Mouse (Mus musculus) splenic B cell, adult 2 months (primary cell): ENCODE results near the gene Fam126b.
"Not testable (repeated sequence)": the region's sequence is repeated elsewhere in the genome, so short reads cannot be mapped to it uniquely, and the experiment has no call there.

ENCODE experiments used
- DNase-seq: peaks from one replicate; pipeline ENCODE4 v3.0.0-alpha.2; 2011; ENCODE audit warnings: low read depth, low spot score
- H3K27me3 ChIP-seq: 2 replicates; pipeline ENCODE4 v1.6.1; 2012; ENCODE audit warnings: mild to moderate bottlenecking, low read length, moderate library complexity, mixed read lengths; ENCODE audit not compliant: control insufficient read depth, poor library complexity, insufficient read depth, severe bottlenecking
- H3K36me3 ChIP-seq: 2 replicates; pipeline ENCODE4 v1.6.1; 2012; ENCODE audit warnings: mild to moderate bottlenecking, low read length, moderate library complexity, mixed read lengths; ENCODE audit not compliant: control insufficient read depth, poor library complexity, insufficient read depth, severe bottlenecking

The Fam126b gene

GRCm38 (mm10) chr1:58602681-58603080 lies 16.6 kb upstream of the Fam126b start:
- Histone ChIP-seq H3K27me3 (no peaks in the 10 kb centered on the region), H3K36me3 (no peaks in the 10 kb centered on the region)
- no peak for DNase-seq

- Histone ChIP-seq H3K27me3 (no peaks in the 10 kb centered on the region), H3K36me3 (no peaks in the 10 kb centered on the region)
- DNase-seq: no peak
Observed at GRCm38 (mm10) chr1:58587491-58587890, 1.4 kb upstream of the Fam126b start.

DNA sequence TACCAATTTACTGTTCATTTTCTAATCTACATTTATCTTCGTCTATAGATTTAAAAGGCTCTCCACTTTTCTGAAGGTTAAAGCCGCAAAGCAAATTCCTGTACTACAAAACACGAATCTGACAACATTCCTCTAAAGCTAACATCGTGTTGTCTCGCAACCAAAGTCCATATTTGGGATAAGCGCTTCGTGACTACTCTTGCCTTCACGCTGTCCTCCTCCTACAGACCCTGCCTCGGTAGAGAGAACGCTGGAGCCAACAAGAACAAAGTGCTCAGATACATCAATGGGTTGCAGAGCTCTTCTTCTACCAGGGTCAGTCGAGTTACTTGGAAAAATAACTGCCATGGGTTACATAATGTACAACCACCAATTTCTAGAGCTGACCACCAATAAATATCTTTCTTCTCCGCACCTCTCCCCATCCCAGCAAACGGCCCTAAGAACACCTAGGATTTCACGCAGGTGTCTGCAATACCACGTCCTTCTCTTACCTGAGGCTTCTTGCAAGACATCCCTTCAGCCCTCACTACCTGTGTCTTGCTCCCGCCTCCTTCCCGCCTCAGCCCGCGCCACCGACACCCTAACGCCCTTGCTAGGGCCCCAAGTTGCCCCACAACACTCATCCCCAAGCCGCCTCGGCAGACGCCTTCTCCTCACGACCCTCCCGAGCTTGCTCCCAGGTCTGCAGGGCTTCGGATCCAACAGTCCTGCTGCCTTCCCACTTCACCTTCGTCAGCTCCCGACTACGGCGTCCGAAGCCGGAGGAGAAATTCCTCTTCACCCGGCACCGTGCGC lies 551 bp downstream of the Fam126b start:
- Histone ChIP-seq H3K27me3 (no peaks in the 10 kb centered on the region), H3K36me3 (no peaks in the 10 kb centered on the region)
- DNase-seq: no peak

GRCm38 (mm10) chr1:58584271-58584670 lies 1.9 kb downstream of the Fam126b start:
- H3K27me3 ChIP-seq: no peaks in the 10 kb centered on the region
- no peaks in the 10 kb centered on the region for H3K36me3 ChIP-seq
- DNase-seq: peak; percentile 38

DNA sequence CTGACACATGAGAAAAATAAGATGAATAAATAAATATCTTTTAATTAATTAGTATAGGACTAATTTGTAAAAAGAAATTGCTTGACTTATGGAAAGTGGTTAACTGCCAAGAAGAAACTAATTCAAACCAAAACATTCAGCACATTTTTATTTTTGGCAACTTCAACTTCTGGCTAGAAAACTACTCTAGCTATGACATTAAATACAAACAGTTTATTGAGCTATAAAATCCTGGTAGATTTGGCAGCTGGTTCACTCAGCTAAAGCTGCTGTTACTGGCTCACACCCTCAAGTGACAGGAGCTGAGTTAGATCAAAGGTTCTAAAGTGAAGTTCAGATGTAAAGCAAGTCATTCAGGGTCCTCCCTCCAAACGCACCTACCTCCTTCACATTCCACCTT lies 3.5 kb downstream of the Fam126b start:
- H3K36me3 ChIP-seq: no peaks in the 10 kb centered on the region
- H3K27me3 ChIP-seq: no peaks in the 10 kb centered on the region
- DNase-seq: no peak

- no peaks in the 10 kb centered on the region for H3K27me3 ChIP-seq
- peak; percentile 57 for DNase-seq
- H3K36me3 ChIP-seq: no peaks in the 10 kb centered on the region
Observed at GRCm38 (mm10) chr1:58579179-58579578, 6.9 kb downstream of the Fam126b start.

GRCm38 (mm10) chr1:58570437-58570836 lies 15.7 kb downstream of the Fam126b start:
- Histone ChIP-seq H3K27me3 (no peaks in the 10 kb centered on the region), H3K36me3 (no peaks in the 10 kb centered on the region)
- DNase-seq: no peak

DNA sequence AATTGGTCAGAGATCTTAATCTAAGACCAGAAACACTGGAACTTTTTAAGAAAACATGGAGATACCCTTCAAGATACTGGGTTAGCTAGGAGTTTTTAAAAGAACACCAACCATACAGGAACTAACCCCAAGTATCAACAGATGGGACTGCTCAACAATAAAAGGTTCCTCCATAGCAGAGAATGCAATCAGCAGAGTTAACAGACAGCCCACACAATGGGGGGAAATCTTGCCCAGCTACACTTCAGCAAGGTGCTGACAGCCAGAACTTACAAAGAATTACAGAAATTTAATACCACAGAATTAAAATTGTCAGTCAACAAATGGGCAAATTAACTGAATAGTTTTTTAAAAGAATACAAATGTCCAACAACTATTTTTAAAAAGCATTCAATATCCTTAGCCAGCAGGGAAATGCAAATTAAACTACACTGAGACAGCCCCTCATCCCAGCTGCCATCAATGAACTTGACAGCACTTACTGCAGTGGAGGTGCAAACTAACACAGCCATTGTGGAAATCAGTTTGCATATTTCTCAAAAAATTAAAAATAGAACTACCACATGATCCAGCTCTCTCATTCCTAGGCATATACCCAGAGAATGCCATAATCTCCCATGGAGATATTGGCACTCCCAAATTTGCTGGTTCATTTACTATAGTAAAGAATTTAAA lies 17.5 kb downstream of the Fam126b start:
- DNase-seq: no peak
- no peaks in the 10 kb centered on the region for H3K36me3 ChIP-seq
- H3K27me3 ChIP-seq: no peaks in the 10 kb centered on the region

DNA sequence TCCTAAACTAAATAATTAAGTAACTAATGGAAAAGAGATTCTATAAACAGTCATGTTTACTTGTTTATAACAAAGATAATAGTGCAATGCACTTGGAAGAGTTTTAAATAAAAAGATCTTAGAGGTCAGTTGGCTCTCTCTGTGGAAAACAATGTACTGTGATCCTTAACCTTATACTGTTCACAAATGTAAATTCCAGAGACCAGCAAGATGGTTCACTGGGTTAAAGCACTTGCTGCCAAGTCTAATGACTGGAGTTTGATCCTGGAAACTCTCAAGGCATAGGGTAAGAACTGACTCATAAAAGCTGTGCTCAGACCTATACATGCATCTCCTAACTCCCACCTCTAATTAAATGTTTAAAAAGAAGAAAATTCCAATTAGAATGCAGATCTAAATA lies 19.5 kb downstream of the Fam126b start:
- no peaks in the 10 kb centered on the region for H3K36me3 ChIP-seq
- DNase-seq: no peak
- no peaks in the 10 kb centered on the region for H3K27me3 ChIP-seq

GRCm38 (mm10) chr1:58564981-58565380 lies 21.1 kb downstream of the Fam126b start:
- DNase-seq: no peak
- Histone ChIP-seq H3K27me3 (no peaks in the 10 kb centered on the region), H3K36me3 (no peaks in the 10 kb centered on the region)

DNA sequence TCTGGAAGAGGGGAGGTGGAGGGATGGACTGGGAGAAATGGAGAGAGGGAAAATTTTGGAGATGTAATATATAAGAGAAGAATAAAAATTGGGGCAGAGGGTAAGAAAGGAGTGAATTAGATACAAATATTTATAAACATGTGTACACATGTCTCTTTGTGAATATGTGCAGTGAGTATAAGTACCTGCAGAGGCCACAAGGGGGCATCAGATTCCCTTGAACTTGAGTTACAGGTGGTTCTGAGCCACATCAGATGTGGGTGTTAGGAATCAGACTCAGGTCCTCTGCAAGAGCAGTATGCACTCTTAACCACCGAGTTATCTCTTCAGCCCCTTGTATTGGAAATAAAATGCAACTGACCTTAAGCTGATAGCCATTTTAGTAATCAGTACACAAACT lies 23.7 kb downstream of the Fam126b start:
- peak; percentile 77 for DNase-seq
- Histone ChIP-seq H3K27me3 (no peaks in the 10 kb centered on the region), H3K36me3 (no peaks in the 10 kb centered on the region)

DNA sequence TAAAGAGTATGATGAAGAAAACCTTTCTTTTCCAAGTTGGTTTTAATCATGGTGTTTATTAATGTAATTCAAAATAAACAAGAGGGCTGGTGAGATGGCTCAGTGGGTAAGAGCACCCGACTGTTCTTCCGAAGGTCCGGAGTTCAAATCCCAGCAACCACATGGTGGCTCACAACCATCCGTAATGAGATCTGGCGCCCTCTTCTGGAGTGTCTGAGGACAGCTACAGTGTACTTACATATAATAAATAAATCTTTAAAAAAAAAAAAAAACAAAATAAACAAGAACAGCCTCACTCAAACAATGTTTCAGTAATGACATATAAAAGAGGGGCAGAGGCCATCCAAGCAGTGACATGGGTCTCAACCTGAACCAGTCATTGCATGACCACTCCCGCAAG lies 25.8 kb downstream of the Fam126b start:
- not testable (repeated sequence) for H3K36me3 ChIP-seq, DNase-seq, H3K27me3 ChIP-seq

DNA sequence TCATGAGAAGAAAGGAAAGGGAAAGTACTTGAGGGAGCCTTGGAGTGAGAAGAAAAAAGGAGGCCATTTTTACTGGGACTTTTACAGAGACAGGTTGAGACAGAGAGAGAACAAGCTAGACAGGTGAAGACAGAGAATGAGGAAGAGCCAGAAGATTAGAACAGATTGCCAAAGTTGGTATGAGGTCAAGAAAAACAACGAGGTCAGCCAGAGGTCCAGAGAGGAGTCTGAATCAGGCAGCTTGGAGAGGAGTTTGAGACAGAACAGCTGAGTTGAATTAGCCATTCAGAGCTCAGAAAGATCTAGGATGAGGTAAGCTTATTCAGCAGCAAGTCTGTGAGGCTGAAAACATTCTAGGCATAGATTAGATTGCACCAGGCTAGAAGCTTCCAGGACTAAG lies 44.7 kb downstream of the Fam126b start:
- Histone ChIP-seq H3K27me3 (no peaks in the 10 kb centered on the region), H3K36me3 (peaks cover 12% of the 10 kb centered on the region)
- DNase-seq: no peak

DNA sequence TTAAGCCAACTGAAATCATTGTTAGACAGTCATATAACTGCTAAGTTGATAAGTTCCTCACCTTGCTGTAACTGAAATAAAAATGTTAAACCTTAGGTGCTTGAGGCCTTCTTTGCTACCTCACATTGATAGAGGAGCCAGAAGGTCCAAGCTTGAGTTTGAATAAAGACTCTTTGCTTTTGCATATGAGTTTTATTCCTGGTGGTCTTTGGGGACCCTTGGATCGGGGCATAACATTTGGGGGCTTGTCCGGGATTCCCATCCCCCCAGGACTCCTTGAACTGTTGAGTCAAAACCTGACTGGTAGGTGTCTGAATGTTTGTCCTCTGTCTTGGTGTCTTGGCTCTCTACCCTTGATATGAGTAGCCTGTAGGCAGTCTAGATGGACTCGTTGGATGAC lies 78.9 kb downstream of the Fam126b start:
- 0 out of 2 replicates have a peak, but pooled peaks cover 2% of the 10 kb centered on the region for H3K36me3 ChIP-seq
- H3K27me3 ChIP-seq: no peaks in the 10 kb centered on the region
- DNase-seq: no peak

DNA sequence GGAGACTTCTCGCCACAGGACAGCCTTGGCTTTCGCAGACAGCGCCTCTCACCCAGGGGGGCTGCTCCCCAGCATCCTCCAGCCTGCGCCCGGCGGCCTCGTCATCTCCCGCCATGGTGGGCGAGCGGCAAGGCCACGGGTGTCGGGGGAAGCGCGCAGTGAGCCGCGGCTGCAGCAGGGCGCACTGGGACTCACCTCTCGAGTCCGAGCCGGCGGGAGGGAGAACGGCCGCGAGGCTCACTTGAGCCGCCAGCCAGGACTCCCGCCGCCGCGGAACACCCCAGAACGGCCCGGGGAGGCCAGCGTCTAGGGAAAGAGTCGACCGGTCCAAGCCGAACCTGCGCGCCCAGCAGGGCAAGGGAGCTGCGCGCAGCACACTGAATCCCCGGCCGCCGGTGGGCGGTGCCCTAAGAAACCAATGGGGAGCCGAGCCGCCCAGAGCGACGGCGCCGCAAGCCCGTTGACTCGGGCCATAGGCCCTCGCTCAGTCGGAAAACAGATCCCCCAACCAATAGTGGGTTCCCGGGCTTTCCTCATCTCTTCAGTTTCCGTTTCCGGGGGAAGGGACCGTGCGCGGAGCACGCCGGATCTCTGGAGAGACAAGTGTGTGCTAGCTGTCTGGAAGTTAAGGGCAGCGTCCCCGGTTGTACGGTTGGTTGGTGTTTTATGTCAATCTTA lies 81.4 kb downstream of the Fam126b start, which contains the start of gene Orc2:
Gene Orc2, minus strand, starts transcription at position 533 of the 678 bp plus-strand sequence.
- peak; percentile 92 for DNase-seq
- no peaks in the 10 kb centered on the region for H3K27me3 ChIP-seq
- peaks cover 3% of the 10 kb centered on the region; the same call in 1 of the 2 replicates for H3K36me3 ChIP-seq
